Mouse (Mus musculus): ENCODE data around the gene Arhgap24. TPM values are rescaled to one million over a fixed set of nuclear protein-coding genes. Genes with fewer than 3 reads are reported as not detected.
A peak's percentile ranks its signal among the peaks of the same experiment; 100 is the strongest.

The Arhgap24 gene
- total and polyA plus RNA-seq, 3 experiments = 5.5 to 23.4 (median 14.7) TPM

DNA sequence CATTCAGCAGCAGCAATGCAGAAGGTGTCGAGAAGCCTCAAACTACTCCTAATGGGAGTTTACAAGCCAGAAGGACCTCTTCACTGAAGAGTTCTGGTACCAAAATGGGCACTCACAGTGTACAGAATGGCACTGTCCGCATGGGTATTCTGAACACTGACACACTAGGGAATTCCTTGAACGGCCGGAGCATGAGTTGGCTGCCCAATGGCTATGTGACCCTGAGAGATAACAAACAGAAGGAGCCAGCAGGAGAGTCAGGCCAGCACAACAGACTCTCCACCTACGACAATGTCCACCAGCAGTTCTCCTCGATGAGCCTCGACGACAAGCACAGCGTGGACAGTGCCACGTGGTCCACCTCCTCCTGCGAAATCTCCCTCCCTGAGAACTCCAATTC is 411.0 kb downstream of the Arhgap24 start:
- peak; percentile 71 for DNase-seq

DNA sequence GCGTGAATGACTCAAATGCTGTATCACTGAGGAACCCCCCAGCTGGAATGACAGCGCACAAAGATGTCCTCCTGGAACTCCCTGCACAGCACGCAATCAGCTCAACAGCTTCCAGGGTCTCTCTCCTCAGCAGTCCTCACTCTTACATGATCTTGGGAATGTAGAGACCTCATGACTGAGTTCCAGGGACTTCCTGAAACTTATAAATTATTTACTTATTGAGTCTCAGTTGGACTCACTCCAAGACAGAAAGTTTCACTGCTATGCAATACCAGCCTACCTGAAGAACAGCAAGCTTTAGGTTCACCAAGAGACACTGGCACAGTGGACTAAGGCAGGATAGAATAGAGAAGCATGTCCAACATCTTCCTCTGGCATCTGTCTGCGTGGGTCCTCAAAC is 417.1 kb downstream of the Arhgap24 start:
- no peak for DNase-seq

DNA sequence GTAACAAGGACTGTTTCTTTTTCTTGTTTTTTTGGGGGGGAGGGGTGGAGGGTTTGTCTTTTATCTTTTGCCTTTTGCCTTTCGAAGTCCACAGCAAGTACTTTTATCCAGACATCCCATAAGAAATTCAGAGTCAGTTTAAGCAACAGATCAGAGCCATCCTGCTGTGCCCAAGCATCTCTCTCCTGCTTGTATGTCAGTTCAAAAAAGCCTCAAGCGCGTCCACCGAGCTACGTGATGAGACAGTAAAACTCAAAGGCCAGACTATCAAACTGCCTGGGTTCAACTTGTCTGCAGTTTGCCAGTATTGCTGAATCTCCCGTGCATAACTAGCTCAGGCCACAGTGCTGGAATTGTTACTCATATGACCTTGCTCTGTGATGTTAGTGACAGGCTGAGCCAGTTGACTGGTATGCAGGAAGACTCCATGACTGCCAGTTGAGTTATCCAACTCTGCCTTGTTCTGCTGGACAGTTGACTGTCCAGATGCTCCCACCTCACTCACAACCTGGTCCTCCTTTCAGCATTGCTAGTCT is 418.6 kb downstream of the Arhgap24 start:
- peak; percentile 62 for DNase-seq

DNA sequence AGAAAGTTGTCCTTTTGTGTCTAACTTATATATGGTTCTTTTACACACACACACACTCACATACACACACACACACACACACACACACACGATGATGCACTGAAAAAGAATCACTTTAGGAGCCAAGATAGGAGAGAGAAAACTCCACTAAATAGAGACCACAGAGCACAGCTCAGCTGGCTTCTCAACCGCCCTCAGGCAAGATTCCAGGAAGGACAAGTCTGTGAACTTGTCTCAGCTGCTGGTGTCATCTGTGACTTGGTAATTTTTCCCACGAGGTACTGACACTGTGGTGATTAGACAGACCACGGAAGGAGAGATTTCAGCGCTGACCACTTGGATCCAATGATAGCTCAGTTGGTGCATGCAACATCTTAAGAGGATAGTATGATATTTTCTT is 420.0 kb downstream of the Arhgap24 start:
- DNase-seq = no peak

DNA sequence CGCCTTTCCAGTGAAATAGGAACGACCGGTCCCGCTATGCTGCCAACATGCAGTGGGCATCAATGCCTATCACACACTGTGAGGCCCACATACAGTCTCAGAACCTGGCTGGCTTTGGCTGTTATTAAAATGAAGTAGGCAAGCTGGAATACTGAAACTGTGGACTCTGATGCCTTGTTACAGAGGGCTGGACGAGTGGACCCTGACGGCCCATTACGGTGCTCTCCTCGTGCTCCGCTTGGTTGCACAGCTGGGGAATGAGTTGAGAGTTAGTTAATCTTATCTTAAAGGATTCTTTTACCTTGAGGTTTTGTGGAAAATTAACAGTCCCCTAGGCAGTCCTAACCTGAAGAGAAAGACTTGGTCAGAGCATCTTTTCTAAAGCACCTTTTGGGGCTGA is 422.3 kb downstream of the Arhgap24 start:
- DNase-seq = no peak

DNA sequence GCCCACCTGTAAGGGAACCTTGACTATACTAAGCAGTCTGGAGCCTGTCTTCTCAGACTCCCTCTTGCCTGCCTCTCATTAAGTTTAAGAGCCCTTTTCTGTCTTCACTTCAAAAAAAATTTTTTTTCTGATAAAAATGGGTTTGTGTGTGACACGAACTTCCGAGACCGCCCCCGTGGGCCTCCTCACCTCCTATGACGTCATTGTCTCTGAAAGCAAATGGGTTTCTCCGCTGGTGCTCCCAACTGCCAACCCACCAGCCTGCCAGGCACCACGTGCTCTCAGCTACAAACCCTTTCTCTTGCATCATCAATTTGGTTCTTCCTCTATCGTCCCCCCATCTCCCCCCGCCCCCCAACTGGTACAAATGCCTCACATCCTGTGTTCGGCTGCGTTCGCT is 422.9 kb downstream of the Arhgap24 start:
- no peak for DNase-seq

DNA sequence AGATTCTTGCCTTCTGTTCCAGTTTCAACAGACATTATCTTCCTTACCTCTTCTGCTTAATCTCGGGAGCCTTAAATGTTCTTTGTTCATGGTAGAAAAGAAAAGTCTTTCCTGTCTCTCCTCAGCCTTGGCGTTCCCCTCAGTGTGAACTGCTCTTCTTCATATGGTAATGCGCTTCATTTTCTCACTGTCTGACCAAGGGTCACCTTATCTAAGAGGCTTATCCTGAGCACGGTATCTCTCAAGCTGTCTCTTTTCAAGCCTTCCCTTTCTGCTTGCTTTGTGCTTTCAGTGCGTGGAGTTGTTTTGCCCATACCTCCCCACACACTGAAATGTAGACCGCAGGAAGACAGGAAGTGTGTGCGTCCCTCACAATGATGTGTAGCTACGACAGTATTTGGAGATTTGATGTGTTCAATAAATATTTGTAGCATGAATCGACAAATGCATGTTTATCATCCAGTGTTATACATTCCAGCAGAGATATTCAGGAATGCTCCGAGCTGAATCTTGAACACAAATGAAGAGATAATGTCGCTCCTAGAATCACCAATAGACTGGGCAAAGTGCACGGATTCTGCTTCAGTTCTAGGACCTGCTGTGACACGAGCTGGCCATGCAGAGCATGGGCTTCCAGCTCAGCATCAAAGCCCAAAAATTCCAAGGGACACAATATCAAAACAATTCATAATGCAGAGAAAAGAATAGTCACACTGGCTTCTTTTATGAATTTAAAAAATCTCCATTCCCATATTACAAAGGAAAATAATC is 424.4 kb downstream of the Arhgap24 start:
- no peak for DNase-seq

DNA sequence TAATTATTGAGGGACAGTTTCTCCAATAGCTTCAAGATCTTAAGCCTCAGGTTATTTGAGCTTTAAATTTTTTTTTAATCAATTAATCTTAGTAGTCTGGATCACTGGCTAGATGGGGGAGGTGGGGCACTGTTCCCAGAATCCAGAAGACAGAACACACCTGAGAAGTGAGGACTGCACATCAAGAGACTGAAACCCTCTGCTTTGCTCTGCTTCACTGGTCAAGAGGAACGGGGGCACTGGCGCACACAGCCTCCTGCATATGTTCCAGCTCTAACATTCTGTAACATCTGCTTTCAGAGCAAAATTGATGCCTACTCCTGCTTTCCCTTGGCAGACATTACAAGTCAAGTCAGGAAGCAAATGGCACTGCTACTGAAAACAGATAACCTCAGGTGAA is 439.0 kb downstream of the Arhgap24 start:
- no peak for DNase-seq

DNA sequence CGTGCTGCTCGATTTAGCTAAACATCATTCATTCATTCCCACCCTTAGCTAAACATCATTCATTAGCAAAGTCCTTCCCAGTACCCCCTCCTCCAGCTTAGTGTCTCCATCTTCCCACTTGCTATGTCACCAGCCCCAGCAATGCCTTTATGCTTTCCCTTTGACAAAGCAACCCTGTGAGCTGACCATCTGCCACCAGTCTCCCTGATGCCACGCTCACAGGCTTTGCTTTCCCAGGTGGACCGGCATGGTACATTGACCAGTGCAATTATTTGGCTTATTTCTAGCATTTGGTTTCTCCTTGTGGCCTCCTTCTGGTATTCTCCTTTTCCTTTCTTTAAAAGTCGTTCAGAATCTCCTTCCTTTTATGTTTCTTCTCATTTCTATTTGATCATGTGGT is 445.6 kb downstream of the Arhgap24 start:
- DNase-seq = no peak

DNA sequence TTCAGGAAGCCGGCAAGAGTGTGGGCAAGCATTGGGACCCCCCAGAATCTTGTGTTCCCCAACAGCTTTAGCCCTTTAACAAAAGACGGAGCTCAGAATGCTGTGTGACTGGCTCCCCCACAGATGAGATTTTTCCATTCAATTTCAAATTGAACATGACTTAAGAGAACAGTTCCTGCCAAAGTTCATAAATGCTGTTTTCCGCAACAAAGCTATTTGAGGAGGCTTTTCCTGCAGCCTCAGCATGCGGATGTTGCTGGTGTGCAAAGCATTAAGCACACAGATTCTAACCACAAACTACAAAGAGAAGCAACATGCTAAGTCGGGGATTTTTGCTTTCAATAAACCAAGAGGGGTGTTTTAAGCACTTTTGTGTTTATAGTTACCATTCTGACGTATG is 449.0 kb downstream of the Arhgap24 start:
- DNase-seq = no peak

DNA sequence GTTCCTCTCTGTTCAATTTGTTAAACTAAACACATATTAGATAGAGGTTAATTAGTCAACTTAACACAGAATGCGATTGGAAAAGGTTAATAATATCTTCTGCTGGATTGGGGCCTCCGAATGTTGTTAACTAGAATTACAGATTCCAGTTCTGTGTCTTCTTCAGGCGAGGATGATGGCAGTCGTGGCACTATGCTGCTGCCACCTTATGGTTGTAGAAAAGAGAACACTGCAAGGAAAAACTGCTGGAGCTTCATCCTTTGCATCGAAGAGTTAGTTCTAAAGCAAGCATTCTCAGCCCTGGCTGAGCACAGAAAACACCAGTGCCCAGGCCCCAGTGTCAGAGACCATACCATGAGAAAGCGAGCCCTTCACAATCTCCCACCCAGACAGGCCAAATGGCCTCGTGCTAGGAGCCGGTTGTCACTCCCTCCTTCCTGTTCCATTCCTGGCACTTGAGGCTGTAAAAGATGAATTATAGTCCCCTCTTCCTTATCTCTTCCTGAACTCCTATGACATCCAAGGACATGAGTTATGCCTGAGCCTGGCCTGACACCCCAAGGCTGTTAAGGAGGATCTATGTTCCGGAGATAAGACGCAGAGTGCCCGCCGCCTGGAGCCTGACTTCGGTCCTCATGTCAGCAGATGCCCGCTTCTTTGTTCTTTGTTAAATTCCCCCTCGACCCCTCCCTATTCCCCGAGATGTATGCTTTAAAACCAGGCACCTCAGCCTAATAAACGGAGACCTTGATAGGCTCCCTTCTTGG is 462.9 kb downstream of the Arhgap24 start:
- DNase-seq = peak; percentile 36

DNA sequence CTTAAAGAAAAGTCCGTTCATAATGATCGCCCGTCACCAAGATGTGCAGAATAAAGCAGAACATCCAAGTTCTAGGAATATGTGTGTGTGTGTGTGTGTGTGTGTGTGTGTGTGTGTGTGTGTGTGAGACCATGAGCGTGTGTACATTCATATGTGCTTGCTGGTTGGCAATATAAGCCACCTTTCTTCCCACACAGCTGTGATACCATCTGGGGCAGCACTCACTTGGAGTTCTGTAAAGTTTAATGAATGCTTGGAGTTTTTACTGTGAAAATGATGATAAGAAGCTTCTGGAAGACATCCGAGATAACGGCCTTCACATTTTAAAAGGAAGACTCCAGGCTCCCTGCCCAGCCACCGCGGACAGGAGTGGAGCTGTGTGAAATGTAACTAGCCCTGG is 465.4 kb downstream of the Arhgap24 start:
- DNase-seq = peak; percentile 14

DNA sequence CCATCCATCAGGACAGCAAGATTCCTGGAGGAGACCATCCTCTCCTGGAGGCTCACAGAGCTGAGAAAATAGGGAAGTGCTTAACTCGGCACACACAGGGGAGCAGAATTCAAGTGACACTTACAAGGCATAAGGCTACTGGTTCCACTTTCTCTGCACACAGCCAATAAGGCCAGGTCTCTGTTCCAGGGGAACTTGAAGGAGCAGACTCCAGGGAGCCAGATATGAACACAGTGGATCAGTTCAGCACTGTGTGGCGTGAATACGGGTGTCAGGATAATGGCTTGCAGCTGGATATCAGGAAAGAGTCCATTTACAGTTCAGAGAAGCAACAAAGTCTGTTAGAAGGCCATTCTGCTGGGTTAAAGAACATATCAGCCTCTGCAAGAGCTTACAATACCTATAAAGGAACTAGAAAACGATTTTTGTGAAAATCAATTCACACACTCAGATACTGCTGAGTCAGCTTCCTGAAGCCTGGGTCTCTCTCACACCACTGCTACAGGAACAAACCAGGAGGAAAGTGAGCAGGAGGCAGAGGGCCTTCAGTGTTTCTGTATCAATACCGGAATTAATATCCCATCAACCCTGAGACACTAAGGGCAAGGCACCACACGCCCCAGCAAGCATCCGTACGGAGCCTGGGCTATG is 466.0 kb downstream of the Arhgap24 start:
- DNase-seq = no peak
